8 mouse cellular contexts compared by ENCODE assay signal in the genomic region with DNA sequence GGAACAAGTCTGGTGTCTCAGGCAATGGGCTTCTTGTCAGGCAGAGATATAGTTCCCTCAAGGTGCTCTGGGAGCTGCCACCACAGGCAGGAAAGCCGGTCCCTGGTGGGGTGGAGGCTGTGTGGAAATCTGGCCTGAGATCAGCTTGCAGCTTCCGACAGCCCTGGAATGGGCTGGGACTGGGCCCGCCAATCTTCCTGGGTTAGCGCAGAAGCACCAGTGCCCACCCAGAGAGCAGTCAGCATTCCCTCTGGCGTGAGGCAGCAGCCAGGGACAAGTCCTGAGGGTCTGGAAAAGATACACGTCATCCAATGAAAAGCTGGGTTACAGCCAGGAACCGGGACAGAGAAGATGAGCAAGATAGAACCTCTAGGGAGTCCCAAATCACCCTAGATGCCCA. TPM values are rescaled to one million over a fixed set of nuclear protein-coding genes. Genes with fewer than 3 reads are reported as not detected.
A peak's percentile ranks its signal among the peaks of the same experiment; 100 is the strongest.
DNase-seq lines count a peak whose midpoint lies in the region; ATAC-seq and TF ChIP-seq lines count a peak whose summit lies in the region.

No protein-coding gene starts in this region.

- 30% methylated on average over 7 of the region's 7 CpGs for WGBS in forebrain, postnatal 0 days
- 34% methylated on average over 7 of the region's 7 CpGs for WGBS in intestine, embryonic 15.5 days
- WGBS in liver, embryonic 16.5 days (ENCODE audit: insufficient replicate concordance): 79% methylated on average over 7 of the region's 7 CpGs
- 38% methylated on average over 7 of the region's 7 CpGs for WGBS in stomach, embryonic 14.5 days

- H3K4me3 ChIP-seq in forebrain, postnatal 0 days (ENCODE audit: low read depth, low read length): 0 out of 2 replicates have a peak overlapping the region, but pooled peaks have one; percentile 7
- H3K4me3 ChIP-seq in intestine, embryonic 15.5 days (replicated peaks): peak overlapping the region; percentile 72
- peak overlapping the region; percentile 85 for H3K4me3 ChIP-seq in liver, embryonic 16.5 days (ENCODE audit: low read depth, low read length)
- H3K4me3 ChIP-seq in stomach, embryonic 14.5 days (ENCODE audit: low read depth, low read length): peak overlapping the region; percentile 92

- no peak overlapping the region for H3K27ac ChIP-seq in forebrain, postnatal 0 days (ENCODE audit: low read depth, low read length)
- H3K27ac ChIP-seq in intestine, embryonic 15.5 days: peak overlapping the region; percentile 83
- H3K27ac ChIP-seq in liver, embryonic 16.5 days (ENCODE audit: low read length): no peak overlapping the region
- no peak overlapping the region; the same call in 1 of the 2 replicates for H3K27ac ChIP-seq in stomach, embryonic 14.5 days (ENCODE audit: low read length)

- H3K36me3 ChIP-seq in forebrain, postnatal 0 days (ENCODE audit: insufficient read depth): peaks cover 2% of the 10 kb centered on the region; the same call in 1 of the 2 replicates
- H3K36me3 ChIP-seq in intestine, embryonic 15.5 days: peaks cover 1% of the 10 kb centered on the region; the same call in 1 of the 2 replicates
- peaks cover 3% of the 10 kb centered on the region for H3K36me3 ChIP-seq in liver, embryonic 16.5 days (ENCODE audit: control insufficient read depth, insufficient read depth)
- H3K36me3 ChIP-seq in stomach, embryonic 14.5 days (ENCODE audit: control insufficient read depth, insufficient read depth, low read length): peaks cover 6% of the 10 kb centered on the region; the same call in 1 of the 2 replicates

- no peaks in the 10 kb centered on the region for H3K9me3 ChIP-seq in forebrain, postnatal 0 days (ENCODE audit: low read length)
- no peaks in the 10 kb centered on the region for H3K9me3 ChIP-seq in intestine, embryonic 15.5 days
- H3K9me3 ChIP-seq in liver, embryonic 16.5 days (replicated peaks; ENCODE audit: control insufficient read depth, low read length): no peaks in the 10 kb centered on the region
- no peaks in the 10 kb centered on the region for H3K9me3 ChIP-seq in stomach, embryonic 14.5 days (ENCODE audit: control insufficient read depth, low read depth, low read length)

- peak overlapping the region; percentile 95 for H3K4me2 ChIP-seq in forebrain, postnatal 0 days (ENCODE audit: low read depth)
- peak overlapping the region; percentile 86 for H3K4me2 ChIP-seq in intestine, embryonic 15.5 days (replicated peaks)
- peak overlapping the region; percentile 99 for H3K4me2 ChIP-seq in liver, embryonic 16.5 days (ENCODE audit: low read depth, low read length)
- peak overlapping the region; percentile 94 for H3K4me2 ChIP-seq in stomach, embryonic 14.5 days (replicated peaks; ENCODE audit: low read depth, low read length)

- no peak for ATAC-seq in forebrain, postnatal 0 days
- ATAC-seq in intestine, embryonic 15.5 days: no peak
- ATAC-seq in liver, embryonic 16.5 days (ENCODE audit: low read depth): no peak
- no peak for ATAC-seq in stomach, embryonic 14.5 days (ENCODE audit: insufficient number of reproducible peaks, insufficient read depth, low FRiP score, low read depth)
- ATAC-seq in granulocyte monocyte progenitor cell, adult 5-6 weeks (replicated peaks; ENCODE audit: poor library complexity, severe bottlenecking): no peak

- H3K4me1 ChIP-seq in forebrain, postnatal 0 days (ENCODE audit: insufficient read depth): peaks cover 19% of the 10 kb centered on the region
- peaks cover 63% of the 10 kb centered on the region for H3K4me1 ChIP-seq in intestine, embryonic 15.5 days (replicated peaks)
- H3K4me1 ChIP-seq in liver, embryonic 16.5 days (ENCODE audit: control insufficient read depth, low read depth, low read length): peaks cover 61% of the 10 kb centered on the region
- H3K4me1 ChIP-seq in stomach, embryonic 14.5 days (ENCODE audit: control insufficient read depth, insufficient read depth, low read length): peaks cover 50% of the 10 kb centered on the region

- H3K27me3 ChIP-seq in forebrain, postnatal 0 days (ENCODE audit: insufficient read depth, low read length): no peaks in the 10 kb centered on the region
- no peaks in the 10 kb centered on the region for H3K27me3 ChIP-seq in intestine, embryonic 15.5 days (replicated peaks)
- H3K27me3 ChIP-seq in liver, embryonic 16.5 days (ENCODE audit: control insufficient read depth, insufficient read depth, low read depth, low read length): no peaks in the 10 kb centered on the region
- H3K27me3 ChIP-seq in stomach, embryonic 14.5 days (ENCODE audit: control insufficient read depth, insufficient read depth, low read length): no peaks in the 10 kb centered on the region

- DNase-seq in adrenal gland, postnatal 25 days: peak; percentile 52
- DNase-seq in forebrain, postnatal 0 days: no peak
- no peak for DNase-seq in embryo, embryonic 10.5 days (ENCODE audit: low spot score)
- no peak for DNase-seq in thymus, postnatal 25 days

- H3K9ac ChIP-seq in forebrain, postnatal 0 days: no peak overlapping the region
- H3K9ac ChIP-seq in intestine, embryonic 15.5 days: peak overlapping the region; percentile 86
- peak overlapping the region; percentile 88; the same call in 1 of the 2 replicates for H3K9ac ChIP-seq in liver, embryonic 16.5 days (ENCODE audit: low read depth, low read length)
- peak overlapping the region; percentile 66 for H3K9ac ChIP-seq in stomach, embryonic 14.5 days (replicated peaks; ENCODE audit: low read depth, low read length)

- no peak for TF ChIP-seq CTCF in forebrain, postnatal 0 days (IDR thresholded peaks at IDR 0.05; ENCODE audit: low read depth)

RNA-seq across cellular contexts. Expression of a gene that starts 1.3 kb away (rescaled TPM):
- 56.2 and 73.4 TPM in 2 replicates for total RNA-seq in adrenal gland, postnatal 25 days (2021)
- total RNA-seq in forebrain, postnatal 0 days (2014; rRNA removed): 14.5 and 14.7 TPM in 2 replicates
- 4.5 and 6.1 TPM in 2 replicates for polyA plus RNA-seq in forebrain, postnatal 0 days (2015; fragmentation: Nextera tagmentation; extraction: Ambion mirVana)
- 12.0 and 12.1 TPM in 2 replicates for polyA plus RNA-seq in intestine, embryonic 15.5 days (2015; fragmentation: Nextera tagmentation; extraction: Ambion mirVana)
- polyA plus RNA-seq in liver, embryonic 16.5 days (2015; fragmentation: Nextera tagmentation; extraction: Ambion mirVana): 5.1 and 6.1 TPM in 2 replicates
- polyA plus RNA-seq in stomach, embryonic 14.5 days (2014; fragmentation: Nextera tagmentation; extraction: Ambion mirVana): 14.3 and 15.3 TPM in 2 replicates
- total RNA-seq in granulocyte monocyte progenitor cell, adult 5-6 weeks (2014; fragmentation: Nextera tagmentation): 1.9 and 5.1 TPM in 2 replicates
- total RNA-seq in granulocyte monocyte progenitor cell, adult 5-6 weeks (2017): 1.7 and 3.5 TPM in 2 replicates

RNA-seq across cellular contexts. Expression of a gene that starts 2.4 kb away (rescaled TPM):
- total RNA-seq in adrenal gland, postnatal 25 days (2021): 20.7 and 27.4 TPM in 2 replicates
- total RNA-seq in forebrain, postnatal 0 days (2014; rRNA removed): 23.5 and 25.5 TPM in 2 replicates
- 16.8 and 18.1 TPM in 2 replicates for polyA plus RNA-seq in forebrain, postnatal 0 days (2015; fragmentation: Nextera tagmentation; extraction: Ambion mirVana)
- 31.3 and 34.9 TPM in 2 replicates for polyA plus RNA-seq in intestine, embryonic 15.5 days (2015; fragmentation: Nextera tagmentation; extraction: Ambion mirVana)
- polyA plus RNA-seq in liver, embryonic 16.5 days (2015; fragmentation: Nextera tagmentation; extraction: Ambion mirVana): 10.2 and 12.4 TPM in 2 replicates
- 24.3 and 25.0 TPM in 2 replicates for polyA plus RNA-seq in stomach, embryonic 14.5 days (2014; fragmentation: Nextera tagmentation; extraction: Ambion mirVana)
- 21.9 and 22.5 TPM in 2 replicates for total RNA-seq in granulocyte monocyte progenitor cell, adult 5-6 weeks (2014; fragmentation: Nextera tagmentation)
- 8.5 and 18.6 TPM in 2 replicates for total RNA-seq in granulocyte monocyte progenitor cell, adult 5-6 weeks (2017)

RNA-seq across cellular contexts. Expression of a gene that starts 11.8 kb away (rescaled TPM):
- 8.4 and 11.8 TPM in 2 replicates for total RNA-seq in adrenal gland, postnatal 25 days (2021)
- total RNA-seq in forebrain, postnatal 0 days (2014; rRNA removed): 2.7 and 4.0 TPM in 2 replicates
- polyA plus RNA-seq in forebrain, postnatal 0 days (2015; fragmentation: Nextera tagmentation; extraction: Ambion mirVana): 0.72 and 1.1 TPM in 2 replicates
- 77.2 and 80.6 TPM in 2 replicates for polyA plus RNA-seq in intestine, embryonic 15.5 days (2015; fragmentation: Nextera tagmentation; extraction: Ambion mirVana)
- polyA plus RNA-seq in liver, embryonic 16.5 days (2015; fragmentation: Nextera tagmentation; extraction: Ambion mirVana): 14.4 and 15.6 TPM in 2 replicates
- polyA plus RNA-seq in stomach, embryonic 14.5 days (2014; fragmentation: Nextera tagmentation; extraction: Ambion mirVana): 37.6 and 41.1 TPM in 2 replicates
- 4.2 and 11.3 TPM in 2 replicates for total RNA-seq in granulocyte monocyte progenitor cell, adult 5-6 weeks (2014; fragmentation: Nextera tagmentation)
- 2.8 and 4.1 TPM in 2 replicates for total RNA-seq in granulocyte monocyte progenitor cell, adult 5-6 weeks (2017)

RNA-seq across cellular contexts. Expression of a gene that starts 46.1 kb away (rescaled TPM):
- total RNA-seq in adrenal gland, postnatal 25 days (2021): 0.36 TPM in 1 of 2 replicates, not detected in the other
- not detected in 2 replicates for total RNA-seq in forebrain, postnatal 0 days (2014; rRNA removed)
- polyA plus RNA-seq in forebrain, postnatal 0 days (2015; fragmentation: Nextera tagmentation; extraction: Ambion mirVana): 0.01 TPM in 1 of 2 replicates, not detected in the other
- polyA plus RNA-seq in intestine, embryonic 15.5 days (2015; fragmentation: Nextera tagmentation; extraction: Ambion mirVana): 95.2 and 111 TPM in 2 replicates
- 0.34 and 1.5 TPM in 2 replicates for polyA plus RNA-seq in liver, embryonic 16.5 days (2015; fragmentation: Nextera tagmentation; extraction: Ambion mirVana)
- 3.1 and 5.9 TPM in 2 replicates for polyA plus RNA-seq in stomach, embryonic 14.5 days (2014; fragmentation: Nextera tagmentation; extraction: Ambion mirVana)
- total RNA-seq in granulocyte monocyte progenitor cell, adult 5-6 weeks (2014; fragmentation: Nextera tagmentation): 4.4 and 5.4 TPM in 2 replicates
- total RNA-seq in granulocyte monocyte progenitor cell, adult 5-6 weeks (2017): 1.1 and 2.1 TPM in 2 replicates

RNA-seq across cellular contexts. Expression of a gene that starts 46.9 kb away (rescaled TPM):
- 80.9 and 114 TPM in 2 replicates for total RNA-seq in adrenal gland, postnatal 25 days (2021)
- 16.7 and 19.3 TPM in 2 replicates for total RNA-seq in forebrain, postnatal 0 days (2014; rRNA removed)
- 12.1 and 14.9 TPM in 2 replicates for polyA plus RNA-seq in forebrain, postnatal 0 days (2015; fragmentation: Nextera tagmentation; extraction: Ambion mirVana)
- 18.6 and 20.8 TPM in 2 replicates for polyA plus RNA-seq in intestine, embryonic 15.5 days (2015; fragmentation: Nextera tagmentation; extraction: Ambion mirVana)
- 8.9 and 10.4 TPM in 2 replicates for polyA plus RNA-seq in liver, embryonic 16.5 days (2015; fragmentation: Nextera tagmentation; extraction: Ambion mirVana)
- polyA plus RNA-seq in stomach, embryonic 14.5 days (2014; fragmentation: Nextera tagmentation; extraction: Ambion mirVana): 13.7 and 17.0 TPM in 2 replicates
- total RNA-seq in granulocyte monocyte progenitor cell, adult 5-6 weeks (2014; fragmentation: Nextera tagmentation): 17.6 and 33.4 TPM in 2 replicates
- total RNA-seq in granulocyte monocyte progenitor cell, adult 5-6 weeks (2017): 9.0 and 17.2 TPM in 2 replicates

Comparison
In these comparisons a context has a peak if more than half of its experiments do, and no peak if none do; other contexts are left out.
1. H3K4me3 ChIP-seq: peak in every context shown above with its lines; median percentile 92 in stomach, embryonic 14.5 days; 85 in liver, embryonic 16.5 days; 72 in intestine, embryonic 15.5 days; 7 in forebrain, postnatal 0 days.